Mouse (Mus musculus) lung, adult 10 weeks (tissue): ENCODE data around the gene Smco1. TPM values are rescaled to one million over a fixed set of nuclear protein-coding genes. Genes with fewer than 3 reads are reported as not detected.

Experiments
- polyA plus RNA-seq: library from polyadenylated mRNA; stranded (reverse); fragments of 350-450 nt; fragmentation: Illumina TruSeq; extraction: RNeasy Lipid Tissue Mini Kit (QIAGEN cat#74804); gene quantifications from one replicate; pipeline ENCODE4 v1.2.3, GENCODE M21; 2014; ENCODE audit warnings: low read depth, low replicate concordance; ENCODE audit not compliant: insufficient read depth

Gene Smco1
- 0.22 TPM for polyA plus RNA-seq

GRCm38 (mm10) chr16:32271291-32271690 is at the start of gene Smco1:
Gene Smco1 (plus strand): TSS chr16:32271468.

DNA sequence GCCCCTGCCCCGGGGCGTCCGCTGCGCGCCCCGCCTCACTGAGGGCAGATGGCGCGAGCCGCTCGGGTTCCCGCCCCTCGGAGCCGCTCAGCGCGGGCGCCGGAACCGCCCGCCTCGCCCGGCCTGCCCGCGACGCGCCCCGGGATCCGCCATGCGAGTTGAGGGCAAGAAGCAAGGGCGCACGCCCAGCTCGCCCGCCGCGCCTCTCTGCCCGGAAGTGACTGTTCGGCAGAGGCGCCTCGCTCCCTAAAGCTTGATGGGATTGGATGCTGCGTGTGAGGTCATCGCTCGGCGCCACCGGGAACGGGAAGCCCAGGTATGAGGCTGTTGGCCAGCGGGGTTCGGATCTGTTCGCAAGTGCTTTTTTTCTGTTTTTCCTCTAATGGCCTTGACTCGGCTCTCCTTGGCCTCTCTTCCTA is 24.3 kb upstream of the Smco1 start, which contains the start of the genes Fbxo45 and Wdr53:
Gene Fbxo45 (minus strand): TSS at position 207 of the 419 bp plus-strand sequence.
Gene Wdr53 (plus strand): TSS at position 276 of the 419 bp plus-strand sequence.

DNA sequence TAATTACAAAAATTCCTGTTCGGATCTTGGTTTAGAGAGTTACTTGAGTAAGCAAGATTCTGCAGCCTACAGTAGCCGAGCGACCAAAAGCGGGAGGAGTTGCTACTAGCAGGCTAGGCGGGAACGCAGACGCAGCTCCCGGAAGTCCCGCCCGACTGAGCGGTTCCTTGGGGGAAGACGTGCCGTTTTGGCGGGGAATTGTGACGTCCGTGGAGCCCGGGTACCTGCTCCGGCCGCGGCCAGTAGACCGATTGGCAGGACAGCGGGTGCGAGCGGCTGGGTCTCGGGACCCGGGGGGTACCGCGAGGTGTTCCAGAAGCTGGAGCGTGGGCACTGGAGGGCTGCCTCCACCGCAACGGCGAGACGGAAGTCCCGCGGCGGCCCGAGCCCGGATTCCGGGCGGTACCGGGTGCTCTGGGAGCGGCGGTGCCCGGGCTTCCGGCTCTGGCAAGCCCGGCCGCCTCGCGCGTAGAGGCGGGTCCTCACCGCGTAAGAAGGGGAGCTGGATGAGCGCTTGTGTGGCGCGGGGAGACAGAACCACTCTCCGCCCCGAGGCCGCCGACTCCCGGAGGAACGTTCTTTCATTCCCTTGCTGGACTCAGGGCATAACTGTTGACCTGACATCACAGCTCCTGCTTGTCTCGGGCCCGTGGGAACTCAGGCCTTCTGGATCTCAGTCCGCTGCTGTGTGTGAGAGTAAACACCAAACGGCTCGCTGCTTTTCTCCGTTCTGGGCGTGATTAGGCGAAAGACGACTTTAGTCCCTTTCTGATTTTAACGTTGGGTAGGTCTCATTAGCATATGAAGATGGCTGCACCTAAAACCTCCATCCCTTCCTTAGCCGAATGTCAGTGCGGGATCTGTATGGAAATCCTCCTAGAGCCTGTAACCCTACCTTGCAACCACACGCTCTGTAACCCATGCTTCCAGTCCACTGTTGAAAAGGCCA is 6.3 kb downstream of the Smco1 start, which contains the start of gene Rnf168:
Gene Rnf168 (plus strand): TSS at position 152 of the 949 bp plus-strand sequence.

Other genes with a start within 250 kb of the Smco1 start
- gene Pak2, start 192.1 kb upstream of the Smco1 start, polyA plus RNA-seq = 21.4 TPM
- 31.9 TPM for gene Pigx, start 171.7 kb upstream of the Smco1 start, polyA plus RNA-seq
- gene Cep19, start 171.7 kb upstream of the Smco1 start, polyA plus RNA-seq = 14.8 TPM
- 19.6 TPM for gene Nrros, start 105.9 kb upstream of the Smco1 start, polyA plus RNA-seq
- not detected for gene Bex6, start 91.6 kb upstream of the Smco1 start, polyA plus RNA-seq
- gene Fbxo45, start 24.3 kb upstream of the Smco1 start, polyA plus RNA-seq = 7.9 TPM
- 12.9 TPM for gene Wdr53, start 24.2 kb upstream of the Smco1 start, polyA plus RNA-seq
- 8.4 TPM for gene Rnf168, start 6.0 kb downstream of the Smco1 start, polyA plus RNA-seq
- gene Ubxn7, start 60.8 kb downstream of the Smco1 start, polyA plus RNA-seq = 6.6 TPM
- not detected for gene Tm4sf19, start 129.0 kb downstream of the Smco1 start, polyA plus RNA-seq
- 20.8 TPM for gene Tctex1d2, start 148.2 kb downstream of the Smco1 start, polyA plus RNA-seq
- 24.2 TPM for gene Pcyt1a, start 159.5 kb downstream of the Smco1 start, polyA plus RNA-seq
- gene Slc51a, start 216.4 kb downstream of the Smco1 start, polyA plus RNA-seq = not detected
- gene Zdhhc19, start 224.8 kb downstream of the Smco1 start, polyA plus RNA-seq = not detected